Mouse (Mus musculus) stomach, postnatal 0 days (tissue): ENCODE data around the gene Foxk1. TPM values are rescaled to one million over a fixed set of nuclear protein-coding genes. Genes with fewer than 3 reads are reported as not detected.

Experiments
- ATAC-seq: fragments of 200-750 bp; cut with Nextera tagmentation; 2 replicates; pipeline ENCODE4 v1.8.0; 2017; ENCODE audit not compliant: low FRiP score, low TSS enrichment
- DNase-seq: peaks from one replicate; pipeline ENCODE4 v3.0.0-alpha.2; 2016; ENCODE audit warnings: low spot score
- H3K27ac ChIP-seq: fragments of 300-500 bp; sonication (generic); replicated peaks from 2 replicates; pipeline ENCODE4 v1.5.1; 2014; ENCODE audit warnings: mild to moderate bottlenecking, control low read depth
- H3K27me3 ChIP-seq: fragments of 300-500 bp; sonication (generic); 2 replicates; pipeline ENCODE4 v1.6.1; 2014; ENCODE audit warnings: low read length; ENCODE audit not compliant: control insufficient read depth, insufficient read depth
- H3K36me3 ChIP-seq: fragments of 300-500 bp; sonication (generic); 2 replicates; pipeline ENCODE4 v1.6.1; 2014; ENCODE audit warnings: low read length, mixed read lengths; ENCODE audit not compliant: control insufficient read depth, insufficient read depth
- H3K4me1 ChIP-seq: fragments of 300-500 bp; sonication (generic); replicated peaks from 2 replicates; pipeline ENCODE4 v1.6.1; 2014; ENCODE audit warnings: antibody characterized with exemption; ENCODE audit not compliant: control insufficient read depth, insufficient read depth
- H3K4me2 ChIP-seq: fragments of 300-500 bp; sonication (generic); replicated peaks from 2 replicates; pipeline ENCODE4 v1.6.1; 2014; ENCODE audit warnings: low read depth, mild to moderate bottlenecking, control low read depth, moderate library complexity
- H3K4me3 ChIP-seq: fragments of 300-500 bp; sonication (generic); 2 replicates; pipeline ENCODE4 v1.5.1; 2014; ENCODE audit warnings: low read depth, low read length, control low read depth
- H3K9ac ChIP-seq: fragments of 300-500 bp; sonication (generic); 2 replicates; pipeline ENCODE4 v1.6.1; 2014; ENCODE audit warnings: mild to moderate bottlenecking, low read length, control low read depth, mixed read lengths
- H3K9me3 ChIP-seq: fragments of 300-500 bp; sonication (generic); 2 replicates; pipeline ENCODE4 v1.6.1; 2016; ENCODE audit warnings: low read length; ENCODE audit not compliant: control insufficient read depth
- CTCF ChIP-seq: IDR thresholded peaks from 2 replicates; pipeline ENCODE4 v1.5.1; 2016; ENCODE audit warnings: antibody characterized with exemption, low read depth, mild to moderate bottlenecking, moderate library complexity
- EP300 ChIP-seq: optimal IDR thresholded peaks from 2 replicates; pipeline ENCODE3; 2016; ENCODE audit warnings: antibody characterized with exemption
- WGBS: fragments of 180-500 bp; shearing (Covaris S2); extraction: QIAGEN DNeasy Blood & Tissue Kit; methylation state at CpG from one replicate; pipeline ENCODE4 v1.1.7; 2014; 5-methylcytosine and 5-hydroxymethylcytosine counted together
- polyA plus RNA-seq: library from polyadenylated mRNA; unstranded; fragments of >200 nt; fragmentation: Nextera tagmentation; extraction: Ambion mirVana; gene quantifications from 2 replicates; pipeline ENCODE4 v1.2.1, GENCODE M21; 2015

The Foxk1 gene
- polyA plus RNA-seq, 1 experiment from 2014 or later, result 3.5 TPM

DNA sequence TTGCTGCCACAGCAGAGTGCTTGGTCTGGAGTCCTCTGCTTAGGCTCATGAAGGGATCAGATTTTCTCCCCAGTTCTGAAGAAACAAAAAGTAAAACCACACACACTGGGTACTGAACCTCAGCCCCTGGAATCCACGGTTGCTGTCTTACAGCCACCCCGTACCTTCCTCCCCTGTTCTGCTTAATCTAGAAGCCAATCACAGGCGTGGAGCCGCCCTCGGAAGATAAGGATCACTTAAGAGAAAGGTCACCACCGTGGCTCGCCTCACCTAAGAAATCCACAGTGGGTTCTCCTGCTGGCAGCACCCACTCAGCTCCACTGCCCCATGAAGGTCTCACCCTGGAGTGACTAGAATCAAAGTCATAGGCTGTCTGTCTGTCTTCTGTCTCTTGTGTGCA lies 5.1 kb downstream of the Foxk1 start:
- ATAC-seq (no peak), DNase-seq (no peak)
- Histone ChIP-seq H3K9ac (0 out of 2 replicates have a peak overlapping the region, but pooled peaks have one; percentile 5), H3K4me3 (no peak overlapping the region), H3K4me1 (peaks cover 11% of the 10 kb centered on the region), H3K27ac (no peak overlapping the region), H3K27me3 (no peaks in the 10 kb centered on the region), H3K36me3 (no peaks in the 10 kb centered on the region), H3K4me2 (no peak overlapping the region), H3K9me3 (no peaks in the 10 kb centered on the region)
- no peak for TF ChIP-seq CTCF
- no peak for TF ChIP-seq EP300
- 63% methylated on average over 7 of the region's 7 CpGs for WGBS

DNA sequence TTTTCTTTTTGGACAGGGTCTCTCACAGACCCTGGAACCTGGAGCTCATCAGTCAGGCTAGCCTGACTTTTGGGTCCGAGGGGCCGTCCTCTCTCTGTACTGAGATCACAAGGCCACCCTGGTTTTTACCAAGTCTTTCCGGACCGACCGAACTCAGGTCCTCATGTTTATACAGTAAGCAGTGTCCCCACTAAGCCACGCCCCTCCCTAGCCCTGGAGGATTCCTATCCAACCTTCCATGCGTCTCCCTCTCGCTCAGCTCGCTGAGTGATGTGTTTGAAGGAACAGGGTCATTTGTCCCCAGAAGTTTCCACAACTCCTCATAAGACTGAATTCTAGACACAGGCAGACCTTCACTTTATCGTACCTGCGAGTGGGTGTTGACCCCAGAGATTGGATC lies 5.6 kb downstream of the Foxk1 start:
- H3K4me1 ChIP-seq, result peaks cover 11% of the 10 kb centered on the region
- no peaks in the 10 kb centered on the region for H3K9me3 ChIP-seq
- no peak overlapping the region for H3K4me2 ChIP-seq
- ATAC-seq (no peak), DNase-seq (no peak)
- H3K27me3 ChIP-seq, result no peaks in the 10 kb centered on the region
- 42% methylated on average over 11 of the region's 11 CpGs for WGBS
- no peak overlapping the region for H3K4me3 ChIP-seq
- no peak overlapping the region for H3K9ac ChIP-seq
- H3K27ac ChIP-seq, result no peak overlapping the region
- no peaks in the 10 kb centered on the region for H3K36me3 ChIP-seq
- TF ChIP-seq CTCF (no peak), EP300 (no peak)

DNA sequence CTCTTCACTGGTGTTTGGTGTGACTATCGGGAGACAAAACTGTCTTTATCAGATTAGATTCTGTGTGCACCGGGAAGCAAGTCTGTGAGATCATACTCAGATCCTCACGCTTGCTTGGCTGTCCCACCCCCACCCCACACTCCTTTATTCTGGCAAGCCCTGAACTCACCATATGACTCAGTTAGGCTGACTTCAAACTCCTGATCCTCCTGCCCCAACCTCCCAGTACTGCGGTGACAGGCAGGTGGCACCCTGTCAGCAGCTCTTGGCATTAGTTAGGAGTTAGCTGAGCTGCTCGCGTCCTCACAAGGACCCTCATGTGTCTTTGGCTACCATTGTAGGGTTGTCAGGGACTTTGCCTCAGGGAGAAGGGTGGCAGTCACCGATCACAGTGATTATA lies 6.1 kb downstream of the Foxk1 start:
- H3K27me3 ChIP-seq, result no peaks in the 10 kb centered on the region
- no peak overlapping the region for H3K4me2 ChIP-seq
- ATAC-seq (no peak), DNase-seq (no peak)
- H3K36me3 ChIP-seq, result no peaks in the 10 kb centered on the region
- no peak overlapping the region for H3K4me3 ChIP-seq
- WGBS, result 70% methylated on average over 7 of the region's 7 CpGs
- TF ChIP-seq CTCF (peak; percentile 20; the same call in 1 of the 2 replicates), EP300 (no peak)
- H3K27ac ChIP-seq, result no peak overlapping the region
- H3K9me3 ChIP-seq, result no peaks in the 10 kb centered on the region
- no peak overlapping the region for H3K9ac ChIP-seq
- H3K4me1 ChIP-seq, result peaks cover 11% of the 10 kb centered on the region

DNA sequence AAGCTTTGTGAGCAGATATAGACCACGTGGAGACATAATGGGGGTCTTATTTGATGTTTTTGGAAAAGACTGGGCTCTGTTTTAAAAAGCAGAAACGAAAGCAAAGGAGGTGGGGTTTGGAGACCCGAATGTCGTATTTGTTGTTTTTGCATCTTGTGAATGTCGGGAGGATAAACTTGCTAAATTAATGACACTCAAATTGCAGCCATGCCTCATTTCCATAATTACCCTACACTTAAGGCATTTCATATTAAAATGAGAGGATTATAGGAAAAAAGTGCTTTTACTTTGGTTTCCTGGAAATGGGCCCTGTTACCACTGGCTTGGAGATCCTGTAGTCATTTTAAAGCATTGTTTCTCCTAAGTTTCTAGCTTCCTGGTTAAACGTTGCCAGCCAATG lies 7.9 kb downstream of the Foxk1 start:
- peaks cover 3% of the 10 kb centered on the region for H3K4me1 ChIP-seq

DNA sequence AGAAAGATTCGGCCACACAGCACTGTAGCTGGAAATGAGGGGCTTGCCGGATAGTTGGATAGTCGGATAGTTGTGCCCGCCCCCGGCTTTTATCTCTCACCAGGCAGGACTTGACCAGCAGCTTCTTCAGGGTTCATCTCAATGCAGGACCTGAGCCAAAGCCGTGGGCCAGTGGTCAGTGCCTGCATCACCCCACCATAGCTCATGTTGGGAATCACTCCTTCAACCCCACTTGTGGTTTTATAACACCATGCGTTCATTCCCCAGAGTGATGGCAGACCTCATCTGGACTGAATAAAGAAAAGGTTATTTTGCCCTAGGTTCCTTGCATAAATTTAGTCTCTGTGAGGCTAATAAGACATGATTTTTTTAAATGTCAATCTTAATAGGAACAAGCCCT lies 9.1 kb downstream of the Foxk1 start:
- Histone ChIP-seq H3K27me3 (no peaks in the 10 kb centered on the region), H3K36me3 (no peaks in the 10 kb centered on the region), H3K4me2 (no peak overlapping the region), H3K9me3 (no peaks in the 10 kb centered on the region), H3K4me1 (0 out of 2 replicates have a peak, but pooled peaks cover 2% of the 10 kb centered on the region), H3K4me3 (no peak overlapping the region), H3K27ac (no peak overlapping the region), H3K9ac (no peak overlapping the region)
- no peak for TF ChIP-seq CTCF
- TF ChIP-seq EP300, result no peak
- no peak for ATAC-seq
- DNase-seq, result no peak
- 76% methylated on average over 7 of the region's 7 CpGs for WGBS

More for the DNA sequence above, 7.9 kb downstream of the Foxk1 start:
- ATAC-seq (no peak), DNase-seq (no peak)
- Histone ChIP-seq H3K9ac (no peak overlapping the region), H3K4me3 (no peak overlapping the region), H3K36me3 (no peaks in the 10 kb centered on the region), H3K27ac (no peak overlapping the region), H3K9me3 (no peaks in the 10 kb centered on the region), H3K4me2 (no peak overlapping the region), H3K27me3 (no peaks in the 10 kb centered on the region)
- TF ChIP-seq EP300, result no peak
- WGBS, result 70% methylated on average over 6 of the region's 6 CpGs

DNA sequence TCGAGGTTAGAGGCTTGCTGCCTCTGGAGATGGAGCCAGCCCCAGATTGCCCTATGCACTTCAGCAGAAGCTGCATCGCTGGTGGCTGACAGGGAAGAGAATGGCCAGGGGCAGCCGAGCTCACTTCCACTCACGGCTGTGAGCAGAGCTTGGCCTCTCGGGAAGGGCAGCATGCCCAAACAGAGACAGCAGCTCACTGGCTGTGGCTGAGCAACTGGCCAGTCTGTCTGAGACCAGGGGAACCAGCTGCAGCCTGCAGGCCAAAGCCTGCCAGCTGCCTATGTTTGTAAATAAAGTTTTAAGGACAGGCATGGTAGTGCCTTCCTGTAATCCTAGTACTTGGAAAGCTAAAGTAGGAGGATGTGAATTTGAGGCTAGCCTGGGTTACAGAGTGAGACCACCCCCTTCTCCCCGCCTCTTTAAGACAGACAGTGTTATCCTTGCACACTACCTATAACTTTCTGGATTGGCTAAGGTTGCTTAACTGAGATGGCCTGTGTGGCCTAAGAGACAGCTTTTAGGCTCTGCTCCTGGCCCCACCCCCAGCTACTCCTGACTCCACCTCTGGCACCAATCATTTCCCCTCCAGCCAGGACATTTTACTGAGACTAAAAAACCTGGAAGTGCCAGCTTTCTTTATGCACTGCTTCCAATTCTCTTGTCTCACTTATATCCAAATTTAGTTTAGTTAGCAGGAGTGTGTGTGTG lies 11.5 kb downstream of the Foxk1 start:
- Histone ChIP-seq H3K4me2 (no peak overlapping the region), H3K9ac (no peak overlapping the region), H3K27ac (peak overlapping the region; percentile 45; the same call in 1 of the 2 replicates), H3K9me3 (no peaks in the 10 kb centered on the region), H3K36me3 (no peaks in the 10 kb centered on the region), H3K4me1 (0 out of 2 replicates have a peak, but pooled peaks cover 2% of the 10 kb centered on the region), H3K27me3 (no peaks in the 10 kb centered on the region), H3K4me3 (no peak overlapping the region)
- no peak for TF ChIP-seq CTCF
- TF ChIP-seq EP300, result no peak
- ATAC-seq, result no peak; the same call in 1 of the 2 replicates
- DNase-seq, result no peak
- WGBS, result 40% methylated on average over 6 of the region's 6 CpGs
